Mouse (Mus musculus) frontal cortex, postnatal 25 days (tissue): ENCODE results near the gene Plekhm2.

Experiments
- DNase-seq, 2 experiments: peaks; one replicate each; pipeline ENCODE4 v3.0.0; 2022; ENCODE audit warnings: low spot score in 2 of 2

Plekhm2 gene

GRCm38 (mm10) chr4:141663122-141663931 is 1.4 kb downstream of the Plekhm2 start:
- no peak for DNase-seq

DNA sequence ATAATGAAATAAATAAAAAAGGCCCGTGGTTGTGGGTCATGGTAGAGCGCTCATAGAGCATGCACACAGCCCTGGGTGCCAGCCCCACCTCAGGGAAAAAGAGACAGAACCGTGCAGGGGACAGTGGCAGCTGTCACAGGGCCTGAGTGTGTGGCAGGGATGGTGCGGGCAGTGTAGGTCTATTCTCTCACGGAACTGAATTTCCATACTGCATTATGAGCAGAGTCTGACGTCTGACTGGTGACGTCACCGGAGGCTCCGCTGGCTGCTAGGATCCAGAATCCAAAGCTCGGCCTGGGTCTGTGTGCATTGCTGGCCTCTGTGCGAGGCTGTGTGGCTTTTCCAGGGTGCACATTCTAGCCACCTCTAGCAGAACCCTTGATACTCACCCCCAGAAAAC is 3.8 kb downstream of the Plekhm2 start:
- no peak for DNase-seq

DNA sequence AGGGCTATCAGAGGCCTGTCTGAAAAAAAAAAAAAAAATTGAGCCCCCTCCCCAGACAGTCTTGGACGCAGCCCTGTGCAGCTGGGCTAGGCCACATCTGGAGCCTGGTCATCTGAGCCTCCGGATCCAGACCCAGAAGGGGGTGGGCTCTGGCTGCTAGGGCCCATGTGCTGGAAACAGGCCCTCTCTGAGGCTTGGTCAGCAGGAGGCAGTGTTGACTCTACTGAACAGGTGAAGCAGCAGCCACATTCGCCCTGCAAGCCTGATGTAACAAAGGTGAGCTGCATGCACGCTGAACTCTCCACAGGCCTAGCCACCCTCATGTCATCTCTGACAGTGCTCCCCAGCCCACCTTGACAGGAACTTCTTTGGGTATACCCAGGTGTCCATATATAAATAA is 5.0 kb downstream of the Plekhm2 start:
- no peak for DNase-seq

DNA sequence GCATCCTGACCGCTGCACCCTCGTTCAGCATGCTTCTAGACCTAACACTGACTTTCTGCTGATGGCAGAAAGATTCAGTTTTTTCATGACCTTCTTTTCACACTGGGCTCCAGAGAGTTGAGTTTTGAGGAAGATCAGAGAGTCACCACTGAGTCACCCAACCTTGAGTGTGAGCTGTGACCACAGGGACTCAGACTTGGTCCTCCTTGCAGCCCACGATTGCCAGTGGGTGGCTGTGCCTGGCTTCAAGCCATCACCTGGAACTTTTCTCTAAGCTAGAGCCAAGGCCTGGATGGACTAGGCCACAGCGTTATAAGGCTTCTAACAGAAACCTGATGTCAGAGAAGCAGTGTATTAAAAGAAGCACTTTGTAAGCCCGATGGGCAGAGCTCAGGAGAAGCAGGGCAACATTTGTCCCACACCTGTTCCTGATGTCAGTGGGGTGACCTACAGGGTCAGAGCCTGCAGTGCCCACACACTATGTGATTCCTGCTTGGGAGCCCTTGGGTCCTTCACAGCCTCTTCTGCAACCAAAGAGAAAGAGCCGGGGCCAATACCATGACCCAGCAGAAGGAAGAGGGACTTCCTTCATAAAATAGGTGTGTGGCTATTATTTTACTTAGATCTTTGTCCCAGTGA is 5.7 kb downstream of the Plekhm2 start:
- DNase-seq, result no peak

- no peak for DNase-seq
Observed at GRCm38 (mm10) chr4:141656932-141657331, 7.8 kb downstream of the Plekhm2 start.

DNA sequence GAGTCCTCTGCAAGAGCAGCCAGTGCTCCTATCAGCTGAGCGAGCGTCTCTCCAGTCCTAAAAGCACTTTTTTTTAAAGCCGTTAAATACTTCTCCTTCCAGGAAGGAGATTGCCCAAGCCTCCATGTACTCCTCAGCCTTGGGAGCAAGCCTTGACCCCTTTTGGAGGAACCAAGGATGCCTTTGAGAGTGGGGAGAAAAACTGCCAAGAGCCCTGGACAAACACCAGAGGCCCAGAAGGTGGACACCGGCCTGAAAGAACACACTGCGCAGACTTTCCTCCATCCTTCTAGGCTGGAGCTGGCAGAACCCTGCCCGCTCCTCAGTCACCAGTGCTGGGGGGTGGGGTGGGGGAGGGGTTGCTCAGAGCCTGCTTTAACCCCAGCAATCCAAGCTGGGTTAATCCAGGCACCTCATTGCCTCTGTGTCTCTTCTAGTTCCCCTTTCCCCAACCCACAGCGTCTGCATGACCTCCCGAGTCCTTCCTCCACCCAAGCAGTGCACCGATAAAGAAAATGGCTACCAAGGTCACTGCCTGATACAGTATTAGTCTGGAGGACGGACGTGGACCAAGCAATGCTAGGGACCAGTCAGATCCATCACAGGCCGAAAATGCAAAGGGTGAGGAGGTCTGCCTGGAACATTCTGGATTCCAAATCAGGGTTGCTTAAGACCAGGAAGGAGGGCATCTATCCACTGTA is 8.6 kb downstream of the Plekhm2 start:
- DNase-seq, result no peak

DNA sequence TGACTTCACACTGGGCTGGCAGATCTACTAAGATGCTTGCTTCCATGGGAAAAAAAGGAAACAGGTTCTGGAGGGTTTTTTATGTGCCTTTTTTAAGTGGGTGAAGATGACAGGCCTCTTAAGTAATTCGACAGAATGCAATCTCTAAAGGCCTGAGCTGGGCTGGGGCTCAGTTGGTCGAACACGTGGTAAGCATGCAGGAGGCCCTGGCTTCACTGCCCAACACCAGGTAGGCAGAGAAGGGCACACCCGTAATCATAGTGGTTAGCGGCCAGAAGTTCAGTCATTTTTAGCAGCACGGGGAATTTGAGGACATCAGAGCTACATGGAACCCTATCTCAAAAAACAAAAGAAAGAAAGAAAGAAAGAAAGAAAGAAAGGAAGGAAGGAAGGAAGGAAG is 10.2 kb downstream of the Plekhm2 start:
- DNase-seq, result no peak

- DNase-seq, result no peak
Observed at GRCm38 (mm10) chr4:141653813-141654212, 10.9 kb downstream of the Plekhm2 start.

DNA sequence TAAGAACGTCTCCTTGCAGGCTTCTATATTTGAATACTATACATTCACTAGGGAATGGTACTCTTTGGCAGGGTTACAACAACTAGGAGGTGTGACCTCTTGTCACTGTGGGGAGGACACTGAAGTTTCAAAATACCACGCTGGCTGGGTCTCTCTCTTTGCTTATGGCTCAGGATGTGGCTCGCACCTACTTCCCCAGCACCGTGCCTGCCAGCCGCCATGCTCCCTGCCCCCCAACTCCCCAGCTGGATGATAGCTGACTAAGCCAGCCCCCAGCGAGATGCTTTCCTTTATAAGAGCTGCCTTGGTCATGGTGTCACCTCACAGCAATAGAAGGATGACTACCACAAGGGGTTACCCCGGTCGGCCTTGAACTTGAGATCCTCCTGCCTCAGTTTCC is 11.7 kb downstream of the Plekhm2 start:
- DNase-seq, result no peak

DNA sequence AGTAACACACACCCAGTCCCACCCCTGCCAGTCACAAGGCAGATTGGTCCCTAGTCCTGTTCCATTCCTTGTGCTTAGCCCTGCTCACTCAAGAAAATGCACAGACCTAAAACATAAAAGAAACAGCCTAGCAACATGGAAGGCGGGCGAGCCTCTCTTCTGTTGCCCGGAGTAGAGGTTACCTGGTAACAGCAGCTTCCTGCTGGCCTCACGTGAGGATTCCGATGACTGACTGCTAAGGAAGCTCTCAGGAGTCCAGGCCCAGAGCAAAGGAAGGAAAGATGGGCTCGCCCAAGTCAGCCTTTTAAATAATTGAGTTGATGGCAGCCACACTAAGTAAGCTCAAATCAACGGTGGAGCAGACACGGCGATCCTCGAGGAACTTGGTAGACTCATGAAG is 12.8 kb downstream of the Plekhm2 start:
- no peak for DNase-seq

GRCm38 (mm10) chr4:141651286-141651685 is 13.4 kb downstream of the Plekhm2 start:
- no peak for DNase-seq

- no peak for DNase-seq
Observed at GRCm38 (mm10) chr4:141649244-141649643, 15.5 kb downstream of the Plekhm2 start.

DNA sequence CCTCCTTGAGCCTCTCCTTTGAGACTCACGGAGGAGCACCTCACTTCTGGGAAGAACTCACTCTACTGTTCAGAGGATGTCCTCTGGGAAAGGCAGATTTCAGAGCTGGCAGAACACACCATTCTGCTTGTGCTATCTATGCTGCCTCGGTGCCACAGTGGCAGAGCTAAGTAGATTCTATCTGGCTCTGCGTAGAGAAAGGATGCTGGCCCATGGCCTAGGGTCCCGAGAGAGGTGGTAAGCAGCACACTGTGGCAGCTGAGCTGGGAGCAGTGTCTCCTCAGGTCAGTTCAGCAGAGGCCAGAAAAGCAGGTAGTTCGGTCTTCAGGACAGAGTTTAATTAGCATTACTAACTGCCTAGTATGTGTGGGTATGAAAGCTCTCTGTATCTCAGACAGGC is 16.4 kb downstream of the Plekhm2 start:
- DNase-seq, result no peak

DNA sequence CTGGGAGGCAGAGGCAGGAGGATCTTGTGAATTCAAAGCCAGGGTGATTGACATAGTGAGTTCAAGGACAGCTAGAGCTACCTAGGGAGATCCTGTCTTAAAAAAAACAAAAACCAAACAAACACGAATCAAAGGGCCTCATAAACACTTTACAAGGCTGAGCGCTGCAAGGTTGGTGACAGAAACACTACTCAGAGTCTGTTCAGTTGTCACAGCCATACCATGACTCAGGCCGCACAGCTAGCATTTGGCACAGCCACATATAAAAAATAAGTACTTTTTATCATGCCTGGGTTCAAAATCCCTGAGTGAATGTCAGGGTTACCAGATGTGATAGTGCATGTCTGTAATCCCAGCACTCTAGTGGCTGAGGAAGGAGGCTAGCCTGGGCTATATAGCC is 17.5 kb downstream of the Plekhm2 start:
- no peak for DNase-seq

DNA sequence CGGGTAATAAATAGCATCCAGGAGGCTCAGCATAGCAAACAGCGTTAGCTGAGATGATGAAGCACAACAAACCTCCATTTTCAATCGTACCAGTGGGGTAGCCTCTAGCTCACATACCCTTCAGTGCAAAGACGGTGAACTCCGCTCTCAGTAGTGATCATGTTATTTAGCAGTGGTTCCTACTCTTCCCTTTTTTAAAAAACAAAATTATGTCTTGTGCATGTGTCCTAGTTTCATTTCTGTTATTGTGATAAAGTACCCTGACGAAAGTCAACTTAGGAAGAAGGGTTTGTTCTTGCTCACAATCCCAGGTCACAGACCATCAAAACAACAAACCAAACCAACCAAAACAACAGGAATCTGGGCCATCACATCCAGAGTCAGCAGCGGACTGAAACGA is 18.7 kb downstream of the Plekhm2 start:
- no peak for DNase-seq

DNA sequence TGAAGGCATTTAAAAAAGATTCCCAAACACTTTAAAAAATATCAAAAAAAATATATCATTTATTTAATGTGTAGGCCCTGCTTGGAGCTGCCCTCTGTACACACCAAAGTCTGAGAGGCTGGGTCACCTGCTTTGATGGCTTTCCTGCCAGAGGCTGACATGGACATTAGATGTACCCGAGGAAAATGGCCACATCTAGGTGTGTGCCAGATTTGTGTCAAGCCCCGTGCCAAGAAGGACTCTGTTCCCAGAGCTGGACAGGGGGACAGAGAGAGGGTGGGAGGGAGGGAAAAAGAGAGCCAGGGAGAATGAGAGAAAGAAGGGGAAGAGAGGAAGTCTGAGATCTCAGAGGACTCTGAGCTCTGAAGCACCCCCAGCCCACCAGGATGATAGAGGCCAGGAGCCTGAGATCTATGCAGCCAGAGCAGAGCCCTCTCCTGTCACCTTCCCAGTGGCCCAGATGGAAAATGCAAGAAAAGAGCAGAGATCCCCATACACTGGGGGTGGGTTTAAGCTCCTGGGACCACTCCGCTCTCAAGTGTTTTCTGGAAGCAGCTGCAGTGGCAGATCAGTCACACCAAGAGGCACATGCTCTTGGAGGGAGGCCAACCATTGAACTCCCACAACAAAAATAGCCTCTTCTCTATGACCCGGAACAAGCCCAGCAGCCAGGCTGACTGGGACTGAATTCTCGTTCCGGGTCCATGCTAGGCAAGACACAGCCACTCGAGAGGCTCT is 21.4 kb downstream of the Plekhm2 start:
- DNase-seq, result no peak

DNA sequence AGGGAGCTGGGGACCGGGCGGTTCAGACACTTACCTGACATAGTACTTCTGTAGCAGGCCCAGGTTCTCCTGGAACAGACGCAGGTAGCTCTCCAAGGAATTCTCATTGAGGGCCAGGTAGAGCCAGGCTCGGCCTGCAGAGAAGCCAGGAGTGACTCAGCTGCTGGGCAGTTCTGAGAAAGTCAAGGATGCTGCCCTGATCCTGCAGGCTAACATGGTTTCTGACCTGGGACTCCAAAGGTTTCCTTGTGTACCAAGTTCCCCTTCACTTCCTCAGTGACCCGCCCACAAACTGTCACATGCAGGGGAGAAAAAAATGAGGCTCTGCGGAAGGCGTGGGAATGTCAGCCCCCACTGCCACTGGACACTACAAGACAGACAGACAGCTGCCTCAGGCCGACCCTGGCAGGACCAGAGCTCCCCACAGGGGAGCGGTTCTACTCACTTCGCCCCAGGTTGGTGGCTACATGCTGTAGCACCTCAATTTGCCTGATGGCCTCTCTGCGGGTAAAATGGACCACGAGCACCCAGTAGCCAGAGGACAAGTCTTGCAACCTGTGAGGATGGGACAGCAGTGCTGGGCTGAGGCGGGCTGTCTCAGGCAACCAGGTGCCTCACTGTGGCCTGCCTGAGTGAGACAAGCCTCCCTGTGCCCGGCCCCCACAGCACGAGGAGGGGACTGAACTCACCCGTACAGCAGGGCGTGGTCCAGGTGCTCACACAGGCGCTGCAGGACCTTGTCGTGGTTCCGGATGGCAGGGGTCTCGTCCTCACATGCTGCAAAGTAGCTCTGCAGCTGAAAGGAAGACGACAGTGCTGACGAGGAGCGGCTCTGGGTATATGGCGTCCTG is 22.5 kb downstream of the Plekhm2 start:
- DNase-seq, result no peak

GRCm38 (mm10) chr4:141641353-141641771 is 23.3 kb downstream of the Plekhm2 start:
- DNase-seq, result no peak

DNA sequence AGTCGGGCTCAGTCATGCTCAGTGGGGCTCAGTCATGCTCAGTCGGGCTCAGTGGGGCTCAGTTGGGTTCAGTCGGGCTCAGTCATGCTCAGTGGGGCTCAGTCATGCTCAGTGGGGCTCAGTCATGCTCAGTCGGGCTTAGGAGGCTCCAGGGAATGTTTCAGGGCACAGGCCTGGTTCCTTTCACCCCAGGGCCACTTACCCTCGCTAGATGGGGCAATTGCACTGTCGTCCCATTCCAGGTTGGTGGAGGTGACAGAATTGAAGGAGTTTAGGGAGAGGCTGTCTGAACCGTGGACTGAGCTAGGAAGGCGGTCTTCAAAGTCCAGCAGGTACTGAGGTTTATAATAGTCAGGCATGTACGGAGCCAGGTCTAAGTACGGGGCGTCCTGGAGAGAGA is 25.2 kb downstream of the Plekhm2 start:
- DNase-seq, result no peak

DNA sequence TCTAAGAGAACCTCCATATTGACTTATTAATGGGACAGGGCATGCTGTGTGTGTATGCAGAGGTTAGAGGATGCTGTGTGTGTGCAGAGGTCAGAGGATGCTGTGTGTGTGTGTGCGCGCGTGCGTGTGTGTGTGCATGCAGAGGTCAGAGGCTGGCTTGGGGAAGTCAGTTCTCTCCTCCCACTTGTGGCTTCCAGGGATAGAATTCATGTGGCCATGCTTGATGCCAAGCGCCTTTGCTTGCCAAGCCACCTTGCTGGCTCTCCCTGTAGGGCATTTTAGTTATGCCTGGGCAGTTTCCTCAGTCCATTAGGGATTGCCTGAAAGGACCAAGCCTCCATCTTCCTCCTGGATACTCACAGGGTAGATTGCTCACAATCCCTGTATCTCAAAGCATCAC is 28.0 kb downstream of the Plekhm2 start:
- no peak for DNase-seq

GRCm38 (mm10) chr4:141635991-141636390 is 28.7 kb downstream of the Plekhm2 start:
- DNase-seq, result no peak
